Mouse (Mus musculus) MEL (cell line): Measurements from ENCODE around the gene Abcc3.

Experiments used
- CHD1 ChIP-seq: IDR thresholded peaks from 2 replicates; pipeline ENCODE4 v1.6.1; 2012; ENCODE audit warnings: low read depth, mild to moderate bottlenecking, inconsistent platforms, low read length, improper control_type of control experiment
- CTCF ChIP-seq, 3 experiments: IDR thresholded peaks in 2 of 3; conservative IDR thresholded peaks in 1 of 3; 2 replicates each; pipeline ENCODE4 v1.5.1; 2011 to 2012; ENCODE audit warnings: low read length in 3 of 3, low read depth in 2 of 3, mild to moderate bottlenecking in 2 of 3, improper control_type of control experiment in 1 of 3, inconsistent platforms in 1 of 3, mixed read lengths in 1 of 3, moderate library complexity in 1 of 3; ENCODE audit not compliant: control insufficient read depth in 1 of 3, insufficient read depth in 1 of 3, poor library complexity in 1 of 3, severe bottlenecking in 1 of 3
- ELF1 ChIP-seq: IDR thresholded peaks from 2 replicates; pipeline ENCODE4 v1.6.1; 2014; ENCODE audit warnings: low read depth, mild to moderate bottlenecking, inconsistent platforms, low read length, improper control_type of control experiment, moderate library complexity
- EP300 ChIP-seq, 2 experiments: IDR thresholded peaks; 2 replicates each; pipeline ENCODE4 v1.6.1; 2011; ENCODE audit warnings: improper control_type of control experiment in 2 of 2, low read length in 2 of 2, low read depth in 1 of 2, mild to moderate bottlenecking in 1 of 2
- MAFK ChIP-seq: IDR thresholded peaks from 2 replicates; pipeline ENCODE4 v1.6.1; 2011; ENCODE audit warnings: low read depth, mild to moderate bottlenecking, low read length, improper control_type of control experiment, borderline replicate concordance
- MAX ChIP-seq: IDR thresholded peaks from 2 replicates; pipeline ENCODE4 v1.6.1; 2011; ENCODE audit warnings: low read length, improper control_type of control experiment
- MEF2A ChIP-seq: IDR thresholded peaks from 2 replicates; pipeline ENCODE4 v1.6.1; 2014; ENCODE audit warnings: low read depth, mild to moderate bottlenecking, inconsistent platforms, low read length, improper control_type of control experiment; ENCODE audit not compliant: poor library complexity, insufficient replicate concordance, severe bottlenecking; ENCODE audit errors: extremely low read depth
- POLR2A ChIP-seq, 2 experiments: IDR thresholded peaks; 2 replicates each; pipeline ENCODE4 v1.6.1; 2011 to 2012; ENCODE audit warnings: low read length in 2 of 2, mild to moderate bottlenecking in 2 of 2, control low read depth in 1 of 2, improper control_type of control experiment in 1 of 2, low read depth in 1 of 2, moderate library complexity in 1 of 2; ENCODE audit not compliant: control insufficient read depth in 1 of 2, insufficient read depth in 1 of 2, poor library complexity in 1 of 2
- POLR2AphosphoS5 ChIP-seq: IDR thresholded peaks from 2 replicates; pipeline ENCODE4 v1.6.1; 2012; ENCODE audit warnings: low read depth, borderline replicate concordance, mild to moderate bottlenecking, inconsistent platforms, low read length, moderate library complexity, mixed read lengths
- SIN3A ChIP-seq: IDR thresholded peaks from 2 replicates; pipeline ENCODE4 v1.6.1; 2012; ENCODE audit warnings: low read length, improper control_type of control experiment, inconsistent platforms
- UBTF ChIP-seq: IDR thresholded peaks from 2 replicates; pipeline ENCODE4 v1.6.1; 2012; ENCODE audit warnings: low read depth, mild to moderate bottlenecking, inconsistent platforms, low read length, improper control_type of control experiment, moderate library complexity, borderline replicate concordance; ENCODE audit not compliant: insufficient read depth
- USF1 ChIP-seq: IDR thresholded peaks from 2 replicates; pipeline ENCODE4 v1.6.1; 2014; ENCODE audit warnings: low read depth, mild to moderate bottlenecking, inconsistent platforms, low read length, improper control_type of control experiment, moderate library complexity

DNA sequence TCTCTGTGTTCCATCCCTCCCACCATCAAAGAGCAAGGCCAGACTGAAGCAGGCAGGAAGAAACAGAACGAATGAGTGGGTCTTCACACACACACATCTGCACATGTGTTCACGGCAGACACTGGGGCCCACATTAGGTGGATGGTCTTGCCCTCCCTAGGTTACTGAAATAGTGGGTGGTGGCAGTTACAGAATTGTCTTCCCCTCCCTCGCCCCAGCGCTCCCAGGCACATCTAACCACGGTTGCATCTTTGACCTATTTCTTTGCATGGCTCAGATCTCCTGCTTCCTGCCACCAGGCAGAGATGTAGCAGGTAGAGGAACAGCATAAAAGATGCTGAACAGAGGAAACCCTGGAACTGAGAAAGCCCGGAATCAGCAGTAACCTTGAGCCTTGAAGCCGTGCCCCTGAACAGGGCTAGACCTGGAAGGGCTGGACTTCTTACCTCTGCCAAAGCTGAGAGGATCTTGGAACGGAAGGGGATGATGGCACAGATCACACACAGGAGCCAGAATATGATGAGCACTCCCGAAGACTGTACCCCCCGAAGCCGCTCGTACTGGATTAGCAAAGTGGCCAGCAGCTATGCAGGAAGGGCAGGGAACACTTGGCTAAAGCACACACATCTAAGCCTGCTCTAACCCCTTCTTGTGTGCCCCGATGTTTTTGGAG lies 18.4 kb downstream of the Abcc3 start:
- TF ChIP-seq MAFK (no peak), POLR2A (IDR thresholded peaks at IDR 0.05; ENCODE audit: control insufficient read depth in 1 of 2, insufficient read depth in 1 of 2, low read depth in 1 of 2, low read length in 2 of 2, poor library complexity in 1 of 2) (no peak), USF1 (no peak), CHD1 (no peak), CTCF (IDR thresholded peaks at IDR 0.05 in 2 of 3, conservative IDR thresholded peaks at IDR 0.05 in 1 of 3; ENCODE audit: control insufficient read depth in 1 of 3, insufficient read depth in 1 of 3, low read depth in 2 of 3, low read length in 3 of 3, poor library complexity in 1 of 3, severe bottlenecking in 1 of 3) (no peak), POLR2AphosphoS5 (no peak), MAX (no peak), SIN3A (no peak), EP300 (IDR thresholded peaks at IDR 0.05; ENCODE audit: low read depth in 1 of 2, low read length in 2 of 2) (no peak), ELF1 (no peak), MEF2A (no peak), UBTF (no peak)
